Mouse (Mus musculus): Measurements from ENCODE around the gene Nedd9.

GRCm38 (mm10) chr13:41459683-41460286 lies 27.4 kb downstream of the Nedd9 start:
- TF ChIP-seq GATA1 (IDR thresholded peaks at IDR 0.05; ENCODE audit: borderline replicate concordance, low read length): no peak
- no peak for TF ChIP-seq FLI1 (IDR thresholded peaks at IDR 0.05; ENCODE audit: low read length)

Measured in megakaryocyte, embryonic 14.5 days (primary cell).